Mouse (Mus musculus) brain, embryonic 14.5 days (tissue): ENCODE data around the gene Gm8126.
"Not testable (repeated sequence)": the region's sequence is repeated elsewhere in the genome, so short reads cannot be mapped to it uniquely, and the experiment has no call there.

ENCODE experiments used
- CTCF ChIP-seq: fragments of 200-500 bp; IDR thresholded peaks from 2 replicates; pipeline ENCODE4 v1.5.1; 2012; ENCODE audit warnings: inconsistent platforms, mild to moderate bottlenecking, moderate library complexity, borderline replicate concordance; ENCODE audit not compliant: insufficient read depth, insufficient read length; ENCODE audit errors: extremely low read depth
- POLR2A ChIP-seq: fragments of 200-500 bp; IDR thresholded peaks from 2 replicates; pipeline ENCODE4 v1.6.1; 2012; ENCODE audit warnings: mild to moderate bottlenecking, inconsistent platforms, borderline replicate concordance; ENCODE audit not compliant: poor library complexity, insufficient read depth, insufficient read length, severe bottlenecking; ENCODE audit errors: extremely low read depth

GRCm38 (mm10) chr14:43258349-43258748, at the start of gene Gm8126:
- not testable (repeated sequence) for TF ChIP-seq CTCF, POLR2A
